In the genomic region with DNA sequence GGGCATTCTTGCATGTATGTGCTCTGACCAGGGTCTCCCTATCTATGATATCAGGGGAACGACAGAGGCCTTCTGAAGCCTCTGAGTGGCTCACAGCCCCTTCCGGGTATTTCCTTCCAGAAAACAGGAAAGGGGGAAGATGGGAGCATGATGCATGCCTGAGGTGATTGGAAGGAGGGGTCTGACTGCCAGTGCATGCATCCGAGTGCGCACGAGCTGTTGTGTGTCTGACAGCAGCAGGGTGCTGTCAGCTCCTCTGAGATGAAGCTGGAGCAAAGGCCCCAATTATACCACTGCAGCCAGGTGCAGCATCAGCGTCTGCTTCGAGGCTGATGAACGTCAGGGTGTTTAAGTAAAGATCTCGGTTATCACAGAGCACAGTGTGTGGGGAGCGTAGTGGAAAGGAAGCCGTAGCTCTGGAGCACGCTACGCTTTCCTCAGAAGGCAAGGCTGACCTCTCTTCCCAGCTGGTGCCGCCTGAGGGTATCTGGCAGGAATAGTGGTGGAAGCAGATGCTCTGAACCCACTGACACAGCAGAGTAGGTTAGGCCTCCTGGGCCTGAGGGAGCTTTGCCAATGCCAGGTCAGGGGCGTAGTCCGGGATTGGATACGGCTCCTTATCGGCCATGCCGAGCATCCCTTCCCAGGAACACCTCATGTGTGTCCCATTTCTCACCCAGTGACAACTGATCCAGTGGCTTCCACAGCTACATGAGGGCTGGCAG, we compare ENCODE assay signal across 14 mouse cellular contexts. TPM values are rescaled to one million over a fixed set of nuclear protein-coding genes. Genes with fewer than 3 reads are reported as not detected.
DNase-seq lines count a peak whose midpoint lies in the region; ATAC-seq and TF ChIP-seq lines count a peak whose summit lies in the region.
"Had no signal": no experiment of that assay in that cellular context is flagged by ENCODE, and none has a peak within 500 bp of the region (broad histone marks: within the 10 kb centered on the region; RNA-seq: fewer than 3 reads in every experiment).

No protein-coding gene starts in this region.

- ATAC-seq in cerebellum, adult (ENCODE audit: insufficient number of reproducible peaks, low FRiP score, low TSS enrichment), result peak; percentile 69; the same call in 1 of the 2 replicates
- peak; percentile 29; the same call in 1 of the 2 replicates for ATAC-seq in neural tube, embryonic 13.5 days (ENCODE audit: low read depth)
- peak; percentile 65 for ATAC-seq in hindbrain, postnatal 0 days

- H3K36me3 ChIP-seq in neural tube, embryonic 13.5 days, result no peaks in the 10 kb centered on the region
- H3K36me3 ChIP-seq in hindbrain, postnatal 0 days (ENCODE audit: insufficient read depth, low read length), result peaks cover 5% of the 10 kb centered on the region; the same call in 1 of the 2 replicates
- H3K36me3 ChIP-seq: stomach, embryonic 15.5 days had no signal

- WGBS in neural tube, embryonic 13.5 days, result 66% methylated on average over 19 of the region's 19 CpGs
- 50% methylated on average over 19 of the region's 19 CpGs for WGBS in hindbrain, postnatal 0 days
- 53% methylated on average over 19 of the region's 19 CpGs for WGBS in olfactory bulb, adult 2 months

- TF ChIP-seq POLR2A in olfactory bulb, adult 2 months (IDR thresholded peaks at IDR 0.05; ENCODE audit: insufficient read depth, low read depth, low read length), result no peak

- H3K27ac ChIP-seq in neural tube, embryonic 13.5 days (replicated peaks), result peak overlapping the region; percentile 72
- peak overlapping the region; percentile 75 for H3K27ac ChIP-seq in hindbrain, postnatal 0 days
- H3K27ac ChIP-seq in olfactory bulb, adult 2 months (ENCODE audit: insufficient read depth, low read depth, low read length), result peak overlapping the region; percentile 45
- H3K27ac ChIP-seq: stomach, embryonic 15.5 days had no signal

- H3K9me3 ChIP-seq in neural tube, embryonic 13.5 days, result no peaks in the 10 kb centered on the region
- H3K9me3 ChIP-seq in hindbrain, postnatal 0 days (ENCODE audit: low read length), result no peaks in the 10 kb centered on the region
- H3K9me3 ChIP-seq: heart, embryonic 12.5 days; stomach, embryonic 15.5 days had no signal

- H3K4me1 ChIP-seq in neural tube, embryonic 13.5 days (replicated peaks), result peaks cover 16% of the 10 kb centered on the region; the same call in 1 of the 2 replicates
- H3K4me1 ChIP-seq in hindbrain, postnatal 0 days (ENCODE audit: insufficient read depth, low read length), result peaks cover 8% of the 10 kb centered on the region; the same call in 1 of the 2 replicates
- peaks cover 18% of the 10 kb centered on the region for H3K4me1 ChIP-seq in olfactory bulb, adult 2 months (ENCODE audit: control insufficient read depth, insufficient read depth, low read length)
- H3K4me1 ChIP-seq: stomach, embryonic 15.5 days had no signal

- no peak for TF ChIP-seq CTCF in hindbrain, postnatal 0 days (IDR thresholded peaks at IDR 0.05; ENCODE audit: low read depth)
- TF ChIP-seq CTCF in olfactory bulb, adult 2 months (IDR thresholded peaks at IDR 0.05; ENCODE audit: insufficient read depth, low read depth, low read length), result no peak

- 0 out of 2 replicates have a peak overlapping the region, but pooled peaks have one; percentile 23 for H3K9ac ChIP-seq in neural tube, embryonic 13.5 days
- H3K9ac ChIP-seq in hindbrain, postnatal 0 days (replicated peaks; ENCODE audit: low read length), result no peak overlapping the region
- H3K9ac ChIP-seq: heart, embryonic 12.5 days; stomach, embryonic 15.5 days had no signal

- DNase-seq in cerebellum, adult 9-10 months, result no peak
- no peak for DNase-seq in neural tube, embryonic 10.5 days (ENCODE audit: extremely low spot score, low spot score)
- DNase-seq in hindbrain, postnatal 0 days (ENCODE audit: low spot score), result peak; percentile 58
- DNase-seq in left cerebral cortex, postnatal 10 days (ENCODE audit: extremely low spot score in 1 of 2, low spot score in 2 of 2), result no peak
- DNase-seq in embryo, embryonic 10.5 days (ENCODE audit: low spot score), result no peak
- DNase-seq: right cerebral cortex, postnatal 4 days had no signal

- no peak overlapping the region for H3K4me2 ChIP-seq in neural tube, embryonic 13.5 days
- H3K4me2 ChIP-seq in hindbrain, postnatal 0 days (ENCODE audit: low read depth, low read length), result no peak overlapping the region
- H3K4me2 ChIP-seq: heart, embryonic 12.5 days; stomach, embryonic 15.5 days had no signal

- intact Hi-C loops in left cerebral cortex, postnatal 10 days (cut with DNase I), result no loop called here

- no peaks in the 10 kb centered on the region for H3K27me3 ChIP-seq in neural tube, embryonic 13.5 days
- H3K27me3 ChIP-seq in hindbrain, postnatal 0 days (ENCODE audit: insufficient read depth, low read length), result no peaks in the 10 kb centered on the region
- H3K27me3 ChIP-seq: heart, embryonic 12.5 days; stomach, embryonic 15.5 days had no signal

- H3K4me3 ChIP-seq in neural tube, embryonic 13.5 days, result no peak overlapping the region
- no peak overlapping the region for H3K4me3 ChIP-seq in hindbrain, postnatal 0 days (ENCODE audit: low read length)
- no peak overlapping the region for H3K4me3 ChIP-seq in olfactory bulb, adult 2 months (ENCODE audit: insufficient read depth, low read depth, low read length)
- H3K4me3 ChIP-seq: heart, embryonic 12.5 days; stomach, embryonic 15.5 days had no signal

RNA-seq across cellular contexts. Expression of a gene that starts 17.2 kb away (rescaled TPM):
- polyA plus RNA-seq in neural tube, embryonic 13.5 days (2015; fragmentation: Nextera tagmentation; extraction: Ambion mirVana), result 133 and 161 TPM in 2 replicates
- total RNA-seq in hindbrain, postnatal 0 days (2014; rRNA removed), result 113 and 123 TPM in 2 replicates
- 183 and 189 TPM in 2 replicates for polyA plus RNA-seq in hindbrain, postnatal 0 days (2015; fragmentation: Nextera tagmentation; extraction: Ambion mirVana)
- polyA plus RNA-seq in olfactory bulb, adult 2 months (2012; ENCODE audit: insufficient read depth, insufficient read length, low replicate concordance, missing spikeins), result not detected in 2 replicates
- 10 to 100 TPM; 80.3 to 89.9 TPM for total RNA-seq in left cerebral cortex, postnatal 10 days (2021)

RNA-seq across cellular contexts. Expression of a gene that starts 17.3 kb away (rescaled TPM):
- polyA plus RNA-seq in neural tube, embryonic 13.5 days (2015; fragmentation: Nextera tagmentation; extraction: Ambion mirVana), result 5.5 and 6.5 TPM in 2 replicates
- total RNA-seq in hindbrain, postnatal 0 days (2014; rRNA removed), result 12.0 and 14.2 TPM in 2 replicates
- 9.1 and 10.0 TPM in 2 replicates for polyA plus RNA-seq in hindbrain, postnatal 0 days (2015; fragmentation: Nextera tagmentation; extraction: Ambion mirVana)
- not detected in 2 replicates for polyA plus RNA-seq in olfactory bulb, adult 2 months (2012; ENCODE audit: insufficient read depth, insufficient read length, low replicate concordance, missing spikeins)
- 10 to 100 TPM; 12.5 to 14.6 TPM for total RNA-seq in left cerebral cortex, postnatal 10 days (2021)

RNA-seq across cellular contexts. Expression of a gene that starts 17.5 kb away (rescaled TPM):
- polyA plus RNA-seq in neural tube, embryonic 13.5 days (2015; fragmentation: Nextera tagmentation; extraction: Ambion mirVana), result 84.7 and 101 TPM in 2 replicates
- 7.6 and 11.4 TPM in 2 replicates for total RNA-seq in hindbrain, postnatal 0 days (2014; rRNA removed)
- 117 and 130 TPM in 2 replicates for polyA plus RNA-seq in hindbrain, postnatal 0 days (2015; fragmentation: Nextera tagmentation; extraction: Ambion mirVana)
- polyA plus RNA-seq in olfactory bulb, adult 2 months (2012; ENCODE audit: insufficient read depth, insufficient read length, low replicate concordance, missing spikeins), result not detected in 2 replicates
- 10 to 100 TPM; 81.8 to 83.6 TPM for total RNA-seq in left cerebral cortex, postnatal 10 days (2021)

RNA-seq across cellular contexts. Expression of a gene that starts 26.1 kb away (rescaled TPM):
- 7.3 and 9.2 TPM in 2 replicates for polyA plus RNA-seq in neural tube, embryonic 13.5 days (2015; fragmentation: Nextera tagmentation; extraction: Ambion mirVana)
- 24.9 and 26.3 TPM in 2 replicates for total RNA-seq in hindbrain, postnatal 0 days (2014; rRNA removed)
- 10.7 and 11.7 TPM in 2 replicates for polyA plus RNA-seq in hindbrain, postnatal 0 days (2015; fragmentation: Nextera tagmentation; extraction: Ambion mirVana)
- polyA plus RNA-seq in olfactory bulb, adult 2 months (2012; ENCODE audit: insufficient read depth, insufficient read length, low replicate concordance, missing spikeins), result not detected in 2 replicates
- total RNA-seq in left cerebral cortex, postnatal 10 days (2021), result 1 to 10 TPM; 3.9 to 4.2 TPM

RNA-seq across cellular contexts. Expression of a gene that starts 28.6 kb away (rescaled TPM):
- not detected in 2 replicates for polyA plus RNA-seq in neural tube, embryonic 13.5 days (2015; fragmentation: Nextera tagmentation; extraction: Ambion mirVana)
- total RNA-seq in hindbrain, postnatal 0 days (2014; rRNA removed), result not detected in 2 replicates
- polyA plus RNA-seq in hindbrain, postnatal 0 days (2015; fragmentation: Nextera tagmentation; extraction: Ambion mirVana), result not detected in 2 replicates
- polyA plus RNA-seq in olfactory bulb, adult 2 months (2012; ENCODE audit: insufficient read depth, insufficient read length, low replicate concordance, missing spikeins), result not detected in 2 replicates
- not detected for total RNA-seq in left cerebral cortex, postnatal 10 days (2021)
- total RNA-seq: left cerebral cortex, postnatal 25 days had no signal
- polyA plus RNA-seq: heart, embryonic 12.5 days; intestine, embryonic 14.5 days; neural tube, embryonic 11.5 days; stomach, embryonic 15.5 days had no signal

Comparison
In these comparisons a context has a peak if more than half of its experiments do, and no peak if none do; other contexts are left out.
1. RNA of a gene that starts 17.2 kb away (polyA plus RNA-seq): 183 to 189 TPM in hindbrain, postnatal 0 days and 133 to 161 TPM in neural tube, embryonic 13.5 days; not detected in olfactory bulb, adult 2 months; every median in the first group is over 100 times any median in the second.
2. Peak in every context shown above with its lines, with median percentiles within 50 percentile points of each other: ATAC-seq and H3K27ac ChIP-seq.